Mouse (Mus musculus) liver, postnatal 0 days (tissue): ENCODE data around the gene Ang5.

Experiments used
- CTCF ChIP-seq: sonication (generic); IDR thresholded peaks from 2 replicates; pipeline ENCODE4 v1.5.1; 2016; ENCODE audit warnings: antibody characterized with exemption, low read depth
- EP300 ChIP-seq: IDR thresholded peaks from 2 replicates; pipeline ENCODE4 v1.6.1; 2016; ENCODE audit warnings: antibody characterized with exemption, low read depth, mild to moderate bottlenecking

GRCm38 (mm10) chr14:43986147-43986546 lies 29.3 kb downstream of the Ang5 start:
- TF ChIP-seq EP300, result no peak
- TF ChIP-seq CTCF, result no peak
